Mouse (Mus musculus): ENCODE results near the gene Bmp6. TPM values are rescaled to one million over a fixed set of nuclear protein-coding genes. Genes with fewer than 3 reads are reported as not detected.

Bmp6 gene
- total and polyA plus RNA-seq, 2 experiments from 2014 or later, result 2.0 to 19.2 TPM

DNA sequence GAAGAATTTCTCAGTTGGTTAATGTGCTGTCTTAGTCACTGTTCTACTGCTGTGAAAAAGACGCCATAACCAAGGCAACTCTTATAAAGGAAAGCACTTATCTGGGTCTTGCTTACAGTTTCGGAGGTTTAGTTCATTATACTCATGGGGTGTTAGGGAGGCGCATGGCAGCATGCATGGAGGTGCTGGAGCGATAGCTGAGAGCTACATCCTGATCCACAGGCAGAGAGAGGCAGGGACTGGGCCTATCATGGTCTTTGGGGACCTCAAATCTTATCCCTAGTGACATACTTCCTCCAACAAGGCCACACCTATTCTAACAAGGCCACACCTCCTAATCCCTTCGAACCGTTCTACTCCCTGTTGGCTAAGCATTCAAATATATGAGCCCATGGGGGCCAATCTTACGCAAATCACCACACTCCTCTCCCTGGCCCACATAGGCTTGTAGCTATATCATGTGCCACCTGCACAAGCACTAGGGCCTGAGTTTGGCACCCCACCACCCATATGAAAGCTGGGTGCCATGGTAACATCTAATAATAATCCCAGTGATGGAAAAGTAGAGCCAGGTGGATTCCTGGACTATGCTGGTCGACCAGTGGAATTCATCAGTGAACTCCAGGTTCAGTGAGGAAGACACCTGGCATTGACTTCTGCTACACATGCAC, 198.7 kb downstream of the Bmp6 start:
- Histone ChIP-seq H3K9me3 (replicated peaks; ENCODE audit: control insufficient read depth, low read length) (no peaks in the 10 kb centered on the region), H3K4me2 (ENCODE audit: low read depth, low read length) (no peak overlapping the region), H3K27me3 (ENCODE audit: control insufficient read depth, insufficient read depth, low read length) (no peaks in the 10 kb centered on the region), H3K4me1 (ENCODE audit: control insufficient read depth, insufficient read depth) (no peaks in the 10 kb centered on the region; the same call in 1 of the 2 replicates), H3K36me3 (replicated peaks; ENCODE audit: control insufficient read depth, insufficient read depth, low read length) (no peaks in the 10 kb centered on the region), H3K9ac (replicated peaks; ENCODE audit: low read depth, low read length) (no peak overlapping the region), H3K27ac (ENCODE audit: low read depth) (no peak overlapping the region), H3K4me3 (ENCODE audit: low read depth, low read length) (no peak overlapping the region)
- 83% methylated on average over 8 of the region's 8 CpGs for WGBS
- no peak for TF ChIP-seq EP300 (IDR thresholded peaks at IDR 0.05; ENCODE audit: low read depth)
- TF ChIP-seq CTCF (IDR thresholded peaks at IDR 0.05; ENCODE audit: low read depth), result no peak
- DNase-seq (ENCODE audit: low spot score) (no peak), ATAC-seq (ENCODE audit: insufficient read depth, low read depth) (no peak)

DNA sequence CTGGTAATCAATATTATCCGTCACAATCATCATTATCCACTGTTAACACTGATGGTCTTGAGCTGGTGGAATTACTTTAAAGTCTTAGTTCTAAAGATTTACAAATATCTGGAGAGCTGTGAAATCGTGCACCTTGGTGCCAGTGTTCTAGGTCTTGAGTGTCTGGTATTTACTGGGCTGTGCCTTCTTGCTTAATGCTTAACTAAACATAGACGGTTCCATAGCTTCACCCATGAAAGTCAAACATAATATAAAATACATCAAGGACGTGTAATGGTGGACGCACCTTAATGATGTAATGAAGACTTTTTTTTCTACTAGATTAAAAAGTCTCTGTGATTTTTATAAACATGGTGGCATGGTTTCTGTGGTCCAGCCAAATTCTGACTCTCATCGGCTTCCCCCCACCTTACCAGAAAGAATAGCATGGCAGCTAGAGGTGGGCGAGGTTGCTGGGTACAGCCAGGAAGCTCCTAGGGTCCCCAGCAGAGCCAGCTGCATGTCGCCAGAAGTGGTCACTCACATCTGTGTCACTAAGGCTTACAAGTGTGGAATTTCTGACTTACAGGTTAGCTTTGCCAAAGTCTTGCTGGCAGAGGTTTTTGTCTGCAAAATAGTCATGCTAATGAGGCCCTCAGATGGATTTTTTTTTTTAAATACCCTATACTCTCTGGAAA, 200.0 kb downstream of the Bmp6 start:
- 79% methylated on average over 8 of the region's 8 CpGs for WGBS
- no peak overlapping the region for H3K4me2 ChIP-seq (ENCODE audit: low read depth, low read length)
- no peaks in the 10 kb centered on the region; the same call in 1 of the 2 replicates for H3K4me1 ChIP-seq (ENCODE audit: control insufficient read depth, insufficient read depth)
- ATAC-seq (ENCODE audit: insufficient read depth, low read depth) (no peak), DNase-seq (ENCODE audit: low spot score) (no peak)
- no peak for TF ChIP-seq EP300 (IDR thresholded peaks at IDR 0.05; ENCODE audit: low read depth)
- TF ChIP-seq CTCF (IDR thresholded peaks at IDR 0.05; ENCODE audit: low read depth), result no peak
- no peaks in the 10 kb centered on the region for H3K36me3 ChIP-seq (replicated peaks; ENCODE audit: control insufficient read depth, insufficient read depth, low read length)
- H3K27me3 ChIP-seq (ENCODE audit: control insufficient read depth, insufficient read depth, low read length), result no peaks in the 10 kb centered on the region
- no peaks in the 10 kb centered on the region for H3K9me3 ChIP-seq (replicated peaks; ENCODE audit: control insufficient read depth, low read length)
- H3K27ac ChIP-seq (ENCODE audit: low read depth), result no peak overlapping the region
- H3K9ac ChIP-seq (replicated peaks; ENCODE audit: low read depth, low read length), result no peak overlapping the region
- H3K4me3 ChIP-seq (ENCODE audit: low read depth, low read length), result no peak overlapping the region

- DNase-seq (ENCODE audit: low spot score) (no peak), ATAC-seq (ENCODE audit: insufficient read depth, low read depth) (no peak)
- Histone ChIP-seq H3K27me3 (ENCODE audit: control insufficient read depth, insufficient read depth, low read length) (no peaks in the 10 kb centered on the region), H3K4me2 (ENCODE audit: low read depth, low read length) (no peak overlapping the region), H3K4me3 (ENCODE audit: low read depth, low read length) (no peak overlapping the region), H3K9ac (replicated peaks; ENCODE audit: low read depth, low read length) (no peak overlapping the region), H3K4me1 (ENCODE audit: control insufficient read depth, insufficient read depth) (no peaks in the 10 kb centered on the region; the same call in 1 of the 2 replicates), H3K36me3 (replicated peaks; ENCODE audit: control insufficient read depth, insufficient read depth, low read length) (no peaks in the 10 kb centered on the region), H3K9me3 (replicated peaks; ENCODE audit: control insufficient read depth, low read length) (no peaks in the 10 kb centered on the region), H3K27ac (ENCODE audit: low read depth) (no peak overlapping the region)
- TF ChIP-seq CTCF (IDR thresholded peaks at IDR 0.05; ENCODE audit: low read depth) (no peak), EP300 (IDR thresholded peaks at IDR 0.05; ENCODE audit: low read depth) (no peak)
- WGBS, result 53% methylated on average over 3 of the region's 3 CpGs
These were observed 200.6 kb downstream of the Bmp6 start for GRCm38 (mm10) chr13:38545460-38545859.

- no peak for TF ChIP-seq EP300 (IDR thresholded peaks at IDR 0.05; ENCODE audit: low read depth)
- no peak for TF ChIP-seq CTCF (IDR thresholded peaks at IDR 0.05; ENCODE audit: low read depth)
- no peak for ATAC-seq (ENCODE audit: insufficient read depth, low read depth)
- Histone ChIP-seq H3K27ac (ENCODE audit: low read depth) (no peak overlapping the region), H3K4me3 (ENCODE audit: low read depth, low read length) (no peak overlapping the region), H3K4me1 (ENCODE audit: control insufficient read depth, insufficient read depth) (no peaks in the 10 kb centered on the region; the same call in 1 of the 2 replicates), H3K9me3 (replicated peaks; ENCODE audit: control insufficient read depth, low read length) (no peaks in the 10 kb centered on the region), H3K27me3 (ENCODE audit: control insufficient read depth, insufficient read depth, low read length) (no peaks in the 10 kb centered on the region), H3K36me3 (replicated peaks; ENCODE audit: control insufficient read depth, insufficient read depth, low read length) (no peaks in the 10 kb centered on the region), H3K9ac (replicated peaks; ENCODE audit: low read depth, low read length) (no peak overlapping the region), H3K4me2 (ENCODE audit: low read depth, low read length) (no peak overlapping the region)
- 79% methylated on average over 4 of the region's 4 CpGs for WGBS
- no peak for DNase-seq (ENCODE audit: low spot score)
These were observed 201.8 kb downstream of the Bmp6 start for GRCm38 (mm10) chr13:38546754-38547153.

DNA sequence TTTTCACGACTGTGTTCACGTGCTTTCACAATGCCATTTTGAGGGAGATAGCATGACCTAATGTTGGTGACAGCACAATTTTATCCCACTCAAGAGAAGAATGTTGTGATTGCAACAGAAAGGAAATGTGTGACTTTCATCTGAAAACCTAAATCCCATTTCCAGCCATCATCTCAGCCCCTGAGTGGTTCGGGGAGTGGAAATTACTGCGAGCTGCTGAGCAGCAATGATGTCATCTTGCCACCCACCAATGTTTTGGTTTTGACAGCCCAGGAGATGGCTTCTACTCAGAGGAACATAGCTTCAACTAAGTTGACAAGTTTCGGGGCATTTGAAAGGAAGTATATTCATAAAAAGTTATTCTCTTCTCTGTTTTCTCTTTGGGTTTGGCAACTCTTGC, 202.8 kb downstream of the Bmp6 start:
- 63% methylated on average over 5 of the region's 5 CpGs for WGBS
- TF ChIP-seq EP300 (IDR thresholded peaks at IDR 0.05; ENCODE audit: low read depth), result no peak
- TF ChIP-seq CTCF (IDR thresholded peaks at IDR 0.05; ENCODE audit: low read depth), result no peak
- Histone ChIP-seq H3K36me3 (replicated peaks; ENCODE audit: control insufficient read depth, insufficient read depth, low read length) (no peaks in the 10 kb centered on the region), H3K9me3 (replicated peaks; ENCODE audit: control insufficient read depth, low read length) (no peaks in the 10 kb centered on the region), H3K4me3 (ENCODE audit: low read depth, low read length) (no peak overlapping the region), H3K4me1 (ENCODE audit: control insufficient read depth, insufficient read depth) (no peaks in the 10 kb centered on the region; the same call in 1 of the 2 replicates), H3K27me3 (ENCODE audit: control insufficient read depth, insufficient read depth, low read length) (no peaks in the 10 kb centered on the region), H3K4me2 (ENCODE audit: low read depth, low read length) (no peak overlapping the region), H3K27ac (ENCODE audit: low read depth) (no peak overlapping the region), H3K9ac (replicated peaks; ENCODE audit: low read depth, low read length) (no peak overlapping the region)
- ATAC-seq (ENCODE audit: insufficient read depth, low read depth) (no peak), DNase-seq (ENCODE audit: low spot score) (no peak)

Measured in heart, postnatal 0 days (tissue).